Mouse (Mus musculus) kidney, embryonic 16.5 days (tissue): ENCODE measurements at regions not wholly inside any gene's neighbourhood (a gene's known extent, or its start where the extent isn't known, plus 50 kb on each side); places are given as distances from the start of the nearest gene placed in this dataset. TPM values are rescaled to one million over a fixed set of nuclear protein-coding genes. Genes with fewer than 3 reads are reported as not detected.

Experiments
- ATAC-seq: fragments of 200-750 bp; cut with Nextera tagmentation; 2 replicates; pipeline ENCODE4 v1.8.0; 2017; ENCODE audit warnings: moderate TSS enrichment; ENCODE audit not compliant: low FRiP score, low TSS enrichment
- H3K27ac ChIP-seq: fragments of 300-500 bp; sonication (generic); 2 replicates; pipeline ENCODE4 v1.5.1; 2014; ENCODE audit warnings: low read length
- H3K27me3 ChIP-seq: fragments of 300-500 bp; sonication (generic); 2 replicates; pipeline ENCODE4 v1.6.1; 2014; ENCODE audit warnings: low read length, control low read depth, mixed read lengths; ENCODE audit not compliant: insufficient read depth
- H3K36me3 ChIP-seq: fragments of 300-500 bp; sonication (generic); 2 replicates; pipeline ENCODE4 v1.6.1; 2014; ENCODE audit warnings: low read length, control low read depth, mixed read lengths; ENCODE audit not compliant: insufficient read depth
- H3K4me1 ChIP-seq: fragments of 300-500 bp; sonication (generic); 2 replicates; pipeline ENCODE4 v1.6.1; 2014; ENCODE audit warnings: low read length, control low read depth, mixed read lengths; ENCODE audit not compliant: insufficient read depth
- H3K4me2 ChIP-seq: fragments of 300-500 bp; sonication (generic); replicated peaks from 2 replicates; pipeline ENCODE4 v1.6.1; 2014; ENCODE audit warnings: low read depth, low read length
- H3K4me3 ChIP-seq: fragments of 300-500 bp; sonication (generic); 2 replicates; pipeline ENCODE4 v1.5.1; 2014; ENCODE audit warnings: mild to moderate bottlenecking, low read length
- H3K9ac ChIP-seq: fragments of 300-500 bp; sonication (generic); replicated peaks from 2 replicates; pipeline ENCODE4 v1.6.1; 2014; ENCODE audit warnings: low read length
- H3K9me3 ChIP-seq: fragments of 300-500 bp; sonication (generic); 2 replicates; pipeline ENCODE4 v1.6.1; 2016; ENCODE audit warnings: low read length, control low read depth
- whole genome bisulfite sequencing: fragments of 180-500 bp; shearing (Covaris S2); extraction: QIAGEN DNeasy Blood & Tissue Kit; methylation state at CpG from one replicate; pipeline ENCODE4 v1.1.7; 2014; 5-methylcytosine and 5-hydroxymethylcytosine counted together
- microRNA counts: library from miRNA; unstranded; fragments of <30 nt; microRNA quantifications from one replicate; lab custom pipeline; 2016
- microRNA-seq: library from miRNA; unstranded; fragments of <30 nt; microRNA quantifications from one replicate; pipeline ENCODE4, GENCODE M21; 2016

DNA sequence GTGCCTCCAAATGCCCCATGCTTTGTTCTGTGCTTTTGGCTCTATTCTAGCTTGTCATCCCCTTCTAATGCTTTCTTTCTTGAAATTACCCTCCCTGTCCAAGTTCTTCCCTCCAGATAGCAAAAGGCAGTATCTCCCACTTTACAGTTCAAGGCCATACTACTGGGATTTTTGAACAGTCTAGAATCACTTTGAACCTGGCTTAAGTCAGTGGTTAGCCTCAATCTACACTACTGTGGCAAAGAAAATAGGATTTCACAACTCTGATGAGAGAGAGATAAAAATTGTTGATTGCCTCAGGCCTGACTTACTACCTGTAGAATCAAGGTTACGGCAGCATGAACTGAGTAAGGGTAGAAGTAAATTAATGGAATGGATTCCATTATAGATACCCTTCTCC, 107.9 kb upstream of the Ell2 start:
- Histone ChIP-seq H3K4me1 (no peaks in the 10 kb centered on the region), H3K27me3 (no peaks in the 10 kb centered on the region), H3K27ac (no peak overlapping the region), H3K36me3 (no peaks in the 10 kb centered on the region), H3K4me2 (no peak overlapping the region), H3K9ac (no peak overlapping the region), H3K4me3 (no peak overlapping the region), H3K9me3 (no peaks in the 10 kb centered on the region)
- ATAC-seq = no peak
- 84% methylated on average over 1 of the region's 1 CpGs for WGBS

DNA sequence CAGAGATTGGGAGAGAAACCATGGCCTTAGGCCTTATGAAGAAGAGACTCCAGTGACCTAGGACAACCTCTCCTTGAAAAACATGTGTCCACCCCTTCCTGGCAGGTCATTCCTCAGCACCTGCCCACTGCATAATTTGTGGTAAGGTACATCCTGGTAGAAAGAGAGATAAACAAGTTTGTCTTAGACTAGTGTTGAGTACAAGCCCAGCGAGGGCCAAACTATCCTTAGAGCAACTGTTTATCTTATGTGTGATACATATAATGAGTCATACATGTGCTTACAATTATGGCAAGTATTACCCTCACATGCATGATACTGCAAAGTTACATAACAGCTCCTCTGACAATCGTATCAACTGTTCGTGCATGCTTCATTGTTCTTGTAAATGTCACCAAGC, 83.3 kb upstream of the Ell2 start:
- Histone ChIP-seq H3K9me3 (no peaks in the 10 kb centered on the region), H3K9ac (no peak overlapping the region), H3K4me1 (no peaks in the 10 kb centered on the region), H3K4me2 (no peak overlapping the region), H3K4me3 (no peak overlapping the region), H3K27me3 (no peaks in the 10 kb centered on the region), H3K27ac (no peak overlapping the region), H3K36me3 (no peaks in the 10 kb centered on the region)
- no peak for ATAC-seq
- 91% methylated on average over 3 of the region's 3 CpGs for WGBS

DNA sequence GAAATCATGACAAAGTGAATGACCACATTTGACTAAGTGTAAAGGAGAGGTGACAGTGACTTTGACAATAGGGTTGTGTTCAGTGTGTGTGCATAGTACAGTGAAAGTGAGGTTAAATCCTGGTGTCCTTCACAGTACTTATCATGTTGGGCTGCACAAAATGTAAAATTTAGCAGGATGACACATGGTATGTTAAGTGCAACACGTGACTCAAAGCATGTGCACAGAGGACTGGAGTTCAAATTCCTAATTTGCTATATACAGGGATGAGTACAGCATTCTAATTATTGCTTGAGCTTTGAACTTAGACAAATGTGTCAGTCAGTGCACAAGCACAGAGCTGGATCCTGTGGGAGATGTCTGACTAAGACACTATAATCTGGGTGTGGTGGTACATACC, 79.2 kb upstream of the Ell2 start:
- no peaks in the 10 kb centered on the region for H3K9me3 ChIP-seq
- ATAC-seq = no peak
- H3K27me3 ChIP-seq = no peaks in the 10 kb centered on the region
- no peaks in the 10 kb centered on the region for H3K4me1 ChIP-seq
- 76% methylated on average over 1 of the region's 1 CpGs for WGBS
- no peak overlapping the region for H3K4me2 ChIP-seq
- no peaks in the 10 kb centered on the region for H3K36me3 ChIP-seq
- H3K4me3 ChIP-seq = no peak overlapping the region
- no peak overlapping the region for H3K9ac ChIP-seq
- no peak overlapping the region for H3K27ac ChIP-seq

DNA sequence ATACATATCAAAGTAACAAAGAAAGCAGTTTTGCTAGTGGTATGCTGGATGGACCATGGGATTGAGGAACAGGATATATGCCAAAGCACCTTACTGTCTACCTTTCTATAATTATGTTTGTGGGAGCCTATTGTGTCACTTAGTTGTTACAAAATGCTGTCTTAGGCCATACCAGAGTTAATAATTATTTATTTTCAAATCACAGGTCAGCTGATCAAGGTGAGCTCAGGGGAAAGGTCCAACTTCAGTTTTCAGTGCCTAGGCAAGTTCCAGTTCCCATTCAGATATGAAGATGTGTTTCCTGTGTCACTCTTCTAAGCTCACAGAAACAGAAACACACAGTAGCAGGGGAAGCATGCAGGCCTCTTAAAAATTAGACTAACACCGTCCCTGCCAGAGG, 75.5 kb upstream of the Ell2 start:
- Histone ChIP-seq H3K9me3 (no peaks in the 10 kb centered on the region), H3K4me3 (no peak overlapping the region), H3K4me1 (no peaks in the 10 kb centered on the region), H3K9ac (no peak overlapping the region), H3K27me3 (no peaks in the 10 kb centered on the region), H3K27ac (no peak overlapping the region), H3K36me3 (no peaks in the 10 kb centered on the region), H3K4me2 (no peak overlapping the region)
- 79% methylated on average over 1 of the region's 1 CpGs for WGBS
- no peak for ATAC-seq

DNA sequence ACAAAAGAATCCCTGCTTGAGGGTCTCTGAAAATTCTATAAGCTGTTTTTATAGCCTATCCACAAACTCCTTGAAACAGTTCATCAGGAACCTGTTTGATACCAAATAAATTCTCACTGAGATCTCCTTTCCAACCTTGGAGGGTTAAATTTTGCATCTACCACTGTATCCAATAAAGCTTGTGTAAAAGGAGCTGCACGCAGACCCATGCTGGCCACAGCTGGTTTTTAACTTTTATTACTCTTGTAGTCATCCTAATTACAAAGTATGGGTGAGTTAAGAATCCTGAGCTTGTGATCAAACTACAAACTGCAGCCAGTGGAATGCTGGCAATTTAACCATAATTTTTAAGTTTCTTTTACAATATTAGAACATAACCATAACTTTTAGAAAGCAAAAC, 59.0 kb upstream of the Ell2 start:
- Histone ChIP-seq H3K36me3 (no peaks in the 10 kb centered on the region), H3K9me3 (peaks cover 2% of the 10 kb centered on the region; the same call in 1 of the 2 replicates), H3K4me3 (no peak overlapping the region), H3K27ac (no peak overlapping the region), H3K27me3 (no peaks in the 10 kb centered on the region), H3K4me2 (no peak overlapping the region), H3K9ac (no peak overlapping the region), H3K4me1 (no peaks in the 10 kb centered on the region)
- 14% methylated on average over 1 of the region's 1 CpGs for whole genome bisulfite sequencing
- ATAC-seq = no peak

DNA sequence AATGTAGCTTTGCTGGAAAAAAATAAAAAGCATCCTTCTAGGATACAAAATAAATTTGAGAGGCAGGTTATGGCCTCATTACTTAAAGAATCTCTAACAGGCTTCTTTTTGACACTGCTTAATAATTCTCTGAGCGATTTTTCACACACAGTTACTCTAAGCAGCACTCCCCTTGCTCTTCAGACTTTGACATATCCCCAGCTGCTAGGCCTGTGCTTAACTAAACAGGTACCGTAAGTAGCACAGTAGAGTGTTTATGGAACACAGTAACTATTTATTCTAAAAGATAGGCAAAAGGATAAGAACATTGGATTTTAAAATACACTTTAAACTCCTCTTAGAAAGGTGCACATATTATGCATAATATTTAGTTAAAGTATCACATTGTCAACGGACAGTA, 54.6 kb upstream of the Ell2 start:
- ATAC-seq = no peak
- no peak overlapping the region for H3K9ac ChIP-seq
- WGBS = 78% methylated on average over 3 of the region's 3 CpGs

DNA sequence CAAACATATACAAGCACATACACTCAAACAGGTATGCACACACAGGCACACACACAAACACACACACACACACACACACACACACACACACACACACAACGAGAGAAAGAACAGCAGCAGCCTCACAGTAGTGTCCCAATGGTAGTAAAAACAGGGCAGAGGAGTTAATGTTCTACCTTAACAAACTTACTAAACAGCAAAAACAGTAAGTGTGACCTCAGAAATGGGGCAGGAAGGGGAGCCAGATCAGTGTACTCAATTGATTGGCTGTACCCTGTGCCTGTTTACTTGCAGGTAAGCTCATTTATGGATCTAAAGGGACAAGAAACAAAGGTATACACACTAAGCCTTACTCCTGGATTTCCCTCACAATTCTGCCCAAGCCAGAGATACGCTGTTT, 53.6 kb upstream of the Ell2 start:
- 77% methylated on average over 2 of the region's 2 CpGs for WGBS
- H3K36me3 ChIP-seq = no peaks in the 10 kb centered on the region

More for the DNA sequence above, 54.6 kb upstream of the Ell2 start:
- Histone ChIP-seq H3K4me3 (no peak overlapping the region), H3K9me3 (no peaks in the 10 kb centered on the region), H3K36me3 (no peaks in the 10 kb centered on the region), H3K27me3 (no peaks in the 10 kb centered on the region), H3K4me1 (no peaks in the 10 kb centered on the region), H3K4me2 (no peak overlapping the region), H3K27ac (no peak overlapping the region)

More for the DNA sequence above, 53.6 kb upstream of the Ell2 start:
- Histone ChIP-seq H3K9ac (no peak overlapping the region), H3K4me2 (no peak overlapping the region), H3K27ac (no peak overlapping the region), H3K4me3 (no peak overlapping the region), H3K27me3 (no peaks in the 10 kb centered on the region), H3K4me1 (no peaks in the 10 kb centered on the region), H3K9me3 (no peaks in the 10 kb centered on the region)
- ATAC-seq = 0 out of 2 replicates have a peak, but pooled peaks have one; percentile 9

MicroRNAs in the stretch of these regions (microRNA counts, 519-probe panel; counts per million panel counts)
- microRNA mmu-miR-682 (lab: Ali Mortazavi, UCI) = 853 counts per million, percentile 36 among the panel's probes with 10 or more counts

Small RNA genes lying in the stretch of these regions (microRNA-seq; reads per million reads assigned to microRNA genes)
- not detected for gene Mir682
